In the genomic region with DNA sequence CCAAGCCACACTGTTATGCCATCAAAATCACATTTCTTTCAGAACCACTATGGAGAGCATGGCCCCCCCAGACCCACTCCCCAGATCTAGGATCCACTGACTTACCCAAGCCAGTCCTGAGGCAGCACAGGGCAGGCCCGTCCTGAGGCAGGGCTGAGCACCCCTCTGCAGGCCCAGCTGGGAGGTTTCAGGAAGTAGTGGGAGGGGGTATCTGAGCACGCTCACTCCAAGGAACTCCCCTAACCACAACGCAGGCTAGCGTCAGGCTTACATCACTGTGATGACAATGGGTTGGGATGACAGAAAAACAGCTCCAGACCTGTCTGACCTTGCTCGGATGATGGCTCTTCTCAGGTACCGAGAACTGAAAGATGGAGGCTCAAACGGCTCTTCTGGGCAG, we compare ENCODE assay signal across 15 mouse cellular contexts. TPM values are rescaled to one million over a fixed set of nuclear protein-coding genes. Genes with fewer than 3 reads are reported as not detected.
A peak's percentile ranks its signal among the peaks of the same experiment; 100 is the strongest.
DNase-seq lines count a peak whose midpoint lies in the region; ATAC-seq lines count a peak whose summit lies in the region.
"Had no signal": no experiment of that assay in that cellular context is flagged by ENCODE, and none has a peak within 500 bp of the region (broad histone marks: within the 10 kb centered on the region; RNA-seq: fewer than 3 reads in every experiment).

No protein-coding gene starts in this region.

- DNase-seq in kidney, postnatal 10 days = peak; percentile 13
- no peak for DNase-seq in frontal cortex, postnatal 36 days (ENCODE audit: low spot score in 2 of 2)
- DNase-seq in ovary, postnatal 36 days (ENCODE audit: low spot score) = no peak
- no peak for DNase-seq in layer of hippocampus, adult 18-20 months (ENCODE audit: low spot score in 2 of 2)
- DNase-seq: adrenal gland, adult 2 months; cerebellum, adult 8-10 months; midbrain, embryonic 14.5 days had no signal

- H3K9me3 ChIP-seq in kidney, embryonic 15.5 days (replicated peaks) = no peaks in the 10 kb centered on the region
- H3K9me3 ChIP-seq: embryonic facial prominence, embryonic 15.5 days; G1E; hindbrain, embryonic 13.5 days; limb, embryonic 10.5 days had no signal

- no peak overlapping the region for H3K4me2 ChIP-seq in kidney, embryonic 15.5 days
- H3K4me2 ChIP-seq: embryonic facial prominence, embryonic 15.5 days; hindbrain, embryonic 13.5 days had no signal

- no peak for ATAC-seq in kidney, embryonic 15.5 days (replicated peaks; ENCODE audit: low FRiP score)
- ATAC-seq in CD4-positive, CD25-positive, alpha-beta regulatory T cell, adult 4 months = peak; percentile 80
- ATAC-seq in common myeloid progenitor, adult 5-6 weeks (replicated peaks; ENCODE audit: low read depth, poor library complexity, severe bottlenecking) = peak; percentile 80
- ATAC-seq in neutrophil, adult 5-6 weeks (ENCODE audit: extremely low read depth, insufficient number of reproducible peaks, low FRiP score, poor library complexity, severe bottlenecking) = peak; percentile 78

- no peaks in the 10 kb centered on the region for H3K27me3 ChIP-seq in kidney, embryonic 15.5 days
- H3K27me3 ChIP-seq: embryonic facial prominence, embryonic 15.5 days; hindbrain, embryonic 13.5 days had no signal

- H3K4me3 ChIP-seq in kidney, embryonic 15.5 days (replicated peaks) = no peak overlapping the region
- H3K4me3 ChIP-seq: embryonic facial prominence, embryonic 15.5 days; hindbrain, embryonic 13.5 days; limb, embryonic 10.5 days had no signal

- no peak overlapping the region for H3K27ac ChIP-seq in kidney, embryonic 15.5 days
- H3K27ac ChIP-seq: embryonic facial prominence, embryonic 15.5 days; hindbrain, embryonic 13.5 days; limb, embryonic 10.5 days had no signal

- H3K9ac ChIP-seq in kidney, embryonic 15.5 days = no peak overlapping the region
- H3K9ac ChIP-seq: embryonic facial prominence, embryonic 15.5 days; hindbrain, embryonic 13.5 days had no signal

- no peaks in the 10 kb centered on the region for H3K36me3 ChIP-seq in kidney, embryonic 15.5 days
- H3K36me3 ChIP-seq: embryonic facial prominence, embryonic 15.5 days; G1E; hindbrain, embryonic 13.5 days; limb, embryonic 10.5 days had no signal

- 61% methylated on average over 7 of the region's 7 CpGs for WGBS in kidney, embryonic 15.5 days

- peaks cover 25% of the 10 kb centered on the region for H3K4me1 ChIP-seq in kidney, embryonic 15.5 days
- H3K4me1 ChIP-seq: hindbrain, embryonic 13.5 days had no signal

RNA-seq across cellular contexts. Expression of a gene that starts 7.3 kb away (rescaled TPM):
- 0.12 and 0.14 TPM in 2 replicates for polyA plus RNA-seq in kidney, embryonic 15.5 days (2015; fragmentation: Nextera tagmentation; extraction: Ambion mirVana)
- 100 to 1,000 TPM in 1 of 2 experiments, 10 to 100 TPM in 1; 79.5 to 107 TPM for polyA plus RNA-seq in CD4-positive, CD25-positive, alpha-beta regulatory T cell, adult 4 months (2017; shearing (Covaris generic))
- total RNA-seq in common myeloid progenitor, adult 5-6 weeks (2017) = 5.4 and 9.3 TPM in 2 replicates
- total RNA-seq in neutrophil, adult 5-6 weeks (2017) = 40.9 and 41.1 TPM in 2 replicates
- not detected for total RNA-seq in layer of hippocampus, adult 18-20 months (2021)
- polyA plus RNA-seq: hindbrain, embryonic 13.5 days; limb, embryonic 10.5 days had no signal

RNA-seq across cellular contexts. Expression of a gene that starts 31.5 kb away (rescaled TPM):
- 113 and 122 TPM in 2 replicates for polyA plus RNA-seq in kidney, embryonic 15.5 days (2015; fragmentation: Nextera tagmentation; extraction: Ambion mirVana)
- polyA plus RNA-seq in CD4-positive, CD25-positive, alpha-beta regulatory T cell, adult 4 months (2017; shearing (Covaris generic)) = 10 to 100 TPM; 70.5 to 85.8 TPM
- total RNA-seq in common myeloid progenitor, adult 5-6 weeks (2017) = 59.4 and 64.7 TPM in 2 replicates
- 30.7 and 32.0 TPM in 2 replicates for total RNA-seq in neutrophil, adult 5-6 weeks (2017)
- total RNA-seq in layer of hippocampus, adult 18-20 months (2021) = 10 to 100 TPM in 1 of 2 experiments, 1 to 10 TPM in 1; 7.4 to 10.0 TPM

RNA-seq across cellular contexts. Expression of a gene that starts 52.0 kb away (rescaled TPM):
- polyA plus RNA-seq in kidney, embryonic 15.5 days (2015; fragmentation: Nextera tagmentation; extraction: Ambion mirVana) = 11.2 and 11.9 TPM in 2 replicates
- under 1 TPM in 1 of 2 experiments, not detected in 1; 0.22 TPM for polyA plus RNA-seq in CD4-positive, CD25-positive, alpha-beta regulatory T cell, adult 4 months (2017; shearing (Covaris generic))
- total RNA-seq in common myeloid progenitor, adult 5-6 weeks (2017) = 0.18 TPM in 1 of 2 replicates, not detected in the other
- total RNA-seq in neutrophil, adult 5-6 weeks (2017) = 0.37 and 0.70 TPM in 2 replicates
- total RNA-seq in layer of hippocampus, adult 18-20 months (2021) = 10 to 100 TPM; 11.4 to 14.2 TPM

RNA-seq across cellular contexts. Expression of a gene that starts 58.3 kb away (rescaled TPM):
- 1.0 and 1.8 TPM in 2 replicates for polyA plus RNA-seq in kidney, embryonic 15.5 days (2015; fragmentation: Nextera tagmentation; extraction: Ambion mirVana)
- polyA plus RNA-seq in CD4-positive, CD25-positive, alpha-beta regulatory T cell, adult 4 months (2017; shearing (Covaris generic)) = not detected
- total RNA-seq in common myeloid progenitor, adult 5-6 weeks (2017) = not detected in 2 replicates
- total RNA-seq in neutrophil, adult 5-6 weeks (2017) = not detected in 2 replicates
- 1 to 10 TPM; 3.4 to 3.8 TPM for total RNA-seq in layer of hippocampus, adult 18-20 months (2021)
